Mouse (Mus musculus): Measurements from ENCODE around the gene Skiv2l. TPM values are rescaled to one million over a fixed set of nuclear protein-coding genes. Genes with fewer than 3 reads are reported as not detected.

Gene Skiv2l
- polyA plus RNA-seq (2012) = 6.7 and 8.9 TPM in 2 replicates

GRCm38 (mm10) chr17:34849722-34850516 lies at the start of gene Skiv2l, which contains the start of gene Nelfe:
Gene Skiv2l (minus strand): TSS chr17:34850210.
Gene Nelfe (plus strand): TSS chr17:34850391.
- Histone ChIP-seq H3K36me3 (ENCODE audit: control insufficient read depth) (peaks cover 68% of the 10 kb centered on the region), H3K4me1 (ENCODE audit: control insufficient read depth) (peaks cover 41% of the 10 kb centered on the region), H3K4me3 (replicated peaks) (peak within 1 kb of the TSS; percentile 83), H3K9me3 (ENCODE audit: control insufficient read depth, low read length) (no peaks in the 10 kb centered on the region), H3K27me3 (ENCODE audit: control insufficient read depth) (no peaks in the 10 kb centered on the region)
- TF ChIP-seq TAL1 (IDR thresholded peaks at IDR 0.05; ENCODE audit: low read length) (no peak), GATA1 (IDR thresholded peaks at IDR 0.05; ENCODE audit: low read length) (no peak)

- Histone ChIP-seq H3K27me3 (ENCODE audit: control insufficient read depth) (peaks cover 2% of the 10 kb centered on the region; the same call in 1 of the 2 replicates), H3K9me3 (ENCODE audit: control insufficient read depth, low read length) (no peaks in the 10 kb centered on the region), H3K4me3 (replicated peaks) (peak overlapping the region; percentile 73), H3K36me3 (ENCODE audit: control insufficient read depth) (peaks cover 18% of the 10 kb centered on the region), H3K4me1 (ENCODE audit: control insufficient read depth) (peaks cover 52% of the 10 kb centered on the region)
- TF ChIP-seq TAL1 (IDR thresholded peaks at IDR 0.05; ENCODE audit: low read length) (no peak), GATA1 (IDR thresholded peaks at IDR 0.05; ENCODE audit: low read length) (no peak)
Measured at GRCm38 (mm10) chr17:34899053-34899889, 49.3 kb upstream of the Skiv2l start.

- TF ChIP-seq GATA1 (IDR thresholded peaks at IDR 0.05; ENCODE audit: low read length) (no peak), TAL1 (IDR thresholded peaks at IDR 0.05; ENCODE audit: low read length) (no peak)
- peaks cover 58% of the 10 kb centered on the region for H3K4me1 ChIP-seq (ENCODE audit: control insufficient read depth)
- no peaks in the 10 kb centered on the region for H3K9me3 ChIP-seq (ENCODE audit: control insufficient read depth, low read length)
- peaks cover 2% of the 10 kb centered on the region; the same call in 1 of the 2 replicates for H3K27me3 ChIP-seq (ENCODE audit: control insufficient read depth)
- peak overlapping the region; percentile 73 for H3K4me3 ChIP-seq (replicated peaks)
- H3K36me3 ChIP-seq (ENCODE audit: control insufficient read depth) = peaks cover 16% of the 10 kb centered on the region
Measured at GRCm38 (mm10) chr17:34898706-34899052, 48.7 kb upstream of the Skiv2l start.

- Histone ChIP-seq H3K4me1 (ENCODE audit: control insufficient read depth) (peaks cover 63% of the 10 kb centered on the region), H3K27me3 (ENCODE audit: control insufficient read depth) (peaks cover 2% of the 10 kb centered on the region; the same call in 1 of the 2 replicates), H3K4me3 (replicated peaks) (peak within 1 kb of the TSS; percentile 73), H3K9me3 (ENCODE audit: control insufficient read depth, low read length) (no peaks in the 10 kb centered on the region), H3K36me3 (ENCODE audit: control insufficient read depth) (peaks cover 10% of the 10 kb centered on the region)
- no peak for TF ChIP-seq GATA1 (IDR thresholded peaks at IDR 0.05; ENCODE audit: low read length)
- no peak for TF ChIP-seq TAL1 (IDR thresholded peaks at IDR 0.05; ENCODE audit: low read length)
Measured at GRCm38 (mm10) chr17:34898160-34898586, 48.2 kb upstream of the Skiv2l start, which contains the start of the genes C2 and Ehmt2. Gene C2 (minus strand): TSS chr17:34898265. Gene Ehmt2 (plus strand): TSS chr17:34898469.

GRCm38 (mm10) chr17:34897373-34898159 lies 47.6 kb upstream of the Skiv2l start:
- no peak for TF ChIP-seq TAL1 (IDR thresholded peaks at IDR 0.05; ENCODE audit: low read length)
- TF ChIP-seq GATA1 (IDR thresholded peaks at IDR 0.05; ENCODE audit: low read length) = no peak
- Histone ChIP-seq H3K4me3 (replicated peaks) (peak overlapping the region; percentile 73), H3K36me3 (ENCODE audit: control insufficient read depth) (peaks cover 4% of the 10 kb centered on the region), H3K9me3 (ENCODE audit: control insufficient read depth, low read length) (no peaks in the 10 kb centered on the region), H3K27me3 (ENCODE audit: control insufficient read depth) (peaks cover 2% of the 10 kb centered on the region; the same call in 1 of the 2 replicates), H3K4me1 (ENCODE audit: control insufficient read depth) (peaks cover 68% of the 10 kb centered on the region)

- peaks cover 72% of the 10 kb centered on the region for H3K4me1 ChIP-seq (ENCODE audit: control insufficient read depth)
- H3K9me3 ChIP-seq (ENCODE audit: control insufficient read depth, low read length) = no peaks in the 10 kb centered on the region
- peaks cover 2% of the 10 kb centered on the region; the same call in 1 of the 2 replicates for H3K27me3 ChIP-seq (ENCODE audit: control insufficient read depth)
- TF ChIP-seq GATA1 (IDR thresholded peaks at IDR 0.05; ENCODE audit: low read length) (no peak), TAL1 (IDR thresholded peaks at IDR 0.05; ENCODE audit: low read length) (no peak)
- no peak overlapping the region for H3K4me3 ChIP-seq (replicated peaks)
- peaks cover 3% of the 10 kb centered on the region for H3K36me3 ChIP-seq (ENCODE audit: control insufficient read depth)
Measured at GRCm38 (mm10) chr17:34896366-34896765, 46.4 kb upstream of the Skiv2l start.

GRCm38 (mm10) chr17:34895724-34896123 lies 45.7 kb upstream of the Skiv2l start:
- Histone ChIP-seq H3K4me3 (replicated peaks) (no peak overlapping the region), H3K9me3 (ENCODE audit: control insufficient read depth, low read length) (no peaks in the 10 kb centered on the region), H3K27me3 (ENCODE audit: control insufficient read depth) (peaks cover 2% of the 10 kb centered on the region; the same call in 1 of the 2 replicates), H3K4me1 (ENCODE audit: control insufficient read depth) (peaks cover 74% of the 10 kb centered on the region), H3K36me3 (ENCODE audit: control insufficient read depth) (peaks cover 3% of the 10 kb centered on the region)
- no peak for TF ChIP-seq GATA1 (IDR thresholded peaks at IDR 0.05; ENCODE audit: low read length)
- no peak for TF ChIP-seq TAL1 (IDR thresholded peaks at IDR 0.05; ENCODE audit: low read length)

- H3K4me3 ChIP-seq (replicated peaks) = peak overlapping the region; percentile 69
- H3K9me3 ChIP-seq (ENCODE audit: control insufficient read depth, low read length) = no peaks in the 10 kb centered on the region
- H3K27me3 ChIP-seq (ENCODE audit: control insufficient read depth) = peaks cover 2% of the 10 kb centered on the region; the same call in 1 of the 2 replicates
- TF ChIP-seq TAL1 (IDR thresholded peaks at IDR 0.05; ENCODE audit: low read length) = no peak
- no peak for TF ChIP-seq GATA1 (IDR thresholded peaks at IDR 0.05; ENCODE audit: low read length)
- H3K4me1 ChIP-seq (ENCODE audit: control insufficient read depth) = peaks cover 77% of the 10 kb centered on the region
- H3K36me3 ChIP-seq (ENCODE audit: control insufficient read depth) = peaks cover 3% of the 10 kb centered on the region
Measured at GRCm38 (mm10) chr17:34894801-34895530, 45.0 kb upstream of the Skiv2l start.
